Mouse (Mus musculus): ENCODE measurements around the gene Cga.
"Not testable (repeated sequence)": the region's sequence is repeated elsewhere in the genome, so short reads cannot be mapped to it uniquely, and the experiment has no call there.

The Cga gene

DNA sequence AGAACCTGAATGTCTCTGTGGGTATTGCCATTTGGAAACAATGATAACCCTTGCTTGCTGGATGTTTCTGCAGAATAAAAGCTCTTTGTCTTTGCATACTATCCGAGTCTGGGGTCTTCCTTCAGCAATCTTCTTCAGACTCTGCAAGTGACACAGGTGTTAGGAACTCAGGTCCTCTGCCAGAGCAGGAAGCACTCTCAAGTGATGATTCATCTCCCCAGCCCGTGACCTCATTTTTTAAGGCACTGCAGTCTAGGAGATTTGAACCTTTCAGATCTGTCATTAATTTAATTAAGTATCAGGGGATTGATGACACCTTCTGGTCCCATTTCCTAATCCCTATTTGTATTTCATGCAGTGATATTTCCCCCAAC is 3.8 kb upstream of the Cga start:
- no peak for DNase-seq (ENCODE audit: low read depth)

DNA sequence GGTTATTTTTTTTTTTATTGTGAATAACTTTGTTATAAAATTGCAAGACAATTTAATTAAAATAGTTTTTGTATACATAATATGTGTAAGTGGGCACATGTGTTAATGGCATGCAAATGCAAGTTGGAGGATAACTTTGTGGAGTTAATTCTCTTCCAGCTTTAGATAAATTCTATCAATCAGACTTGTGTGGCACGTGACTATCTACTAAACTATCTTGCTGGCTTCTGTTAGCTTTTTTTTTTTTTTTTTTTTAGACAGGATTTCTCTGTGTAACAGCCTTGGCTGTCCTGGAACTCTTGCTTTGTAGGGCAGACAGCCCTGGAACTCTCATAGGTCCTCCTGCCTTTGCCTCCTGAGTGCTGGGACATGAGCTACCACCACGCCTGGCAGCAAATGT is 4.9 kb downstream of the Cga start:
- no peak for DNase-seq (ENCODE audit: low read depth)

DNA sequence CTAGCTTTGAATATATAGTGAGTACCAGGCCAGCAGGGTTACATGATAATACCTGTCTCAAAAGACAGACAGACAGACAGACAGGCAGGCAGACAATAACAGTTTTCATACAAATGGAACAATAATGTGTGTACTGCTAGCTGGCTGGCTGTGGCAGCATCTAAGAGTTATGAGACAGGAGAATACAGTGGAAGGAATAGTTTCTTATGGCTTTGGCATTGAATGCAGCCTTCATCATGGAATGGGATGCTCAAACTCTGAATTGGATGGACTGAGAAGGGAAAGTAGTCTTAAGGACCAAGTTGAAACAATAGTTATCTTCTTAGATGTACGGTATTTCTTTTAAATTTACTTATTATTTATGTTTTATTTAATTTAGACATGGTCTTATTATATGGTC is 5.7 kb downstream of the Cga start:
- DNase-seq (ENCODE audit: low read depth): no peak

DNA sequence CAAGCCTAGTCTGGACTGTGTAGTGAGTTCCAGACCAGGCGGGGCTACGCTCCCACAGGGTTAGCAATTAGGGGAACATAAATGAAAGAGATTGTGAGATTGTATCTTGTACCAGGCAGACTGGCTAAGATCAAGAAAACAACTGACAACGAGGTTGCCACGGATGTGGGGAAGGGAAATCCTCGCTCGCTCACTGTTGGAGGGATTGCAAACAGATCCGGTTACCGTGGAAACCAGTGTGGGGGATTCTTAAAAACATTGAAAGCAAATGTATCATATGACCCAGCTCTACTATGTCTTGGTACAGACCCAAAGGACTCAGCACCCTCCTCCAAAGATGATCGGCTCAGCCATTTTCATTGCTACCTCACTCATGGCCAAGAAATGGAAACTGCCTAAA is 6.6 kb downstream of the Cga start:
- DNase-seq (ENCODE audit: low read depth): no peak

DNA sequence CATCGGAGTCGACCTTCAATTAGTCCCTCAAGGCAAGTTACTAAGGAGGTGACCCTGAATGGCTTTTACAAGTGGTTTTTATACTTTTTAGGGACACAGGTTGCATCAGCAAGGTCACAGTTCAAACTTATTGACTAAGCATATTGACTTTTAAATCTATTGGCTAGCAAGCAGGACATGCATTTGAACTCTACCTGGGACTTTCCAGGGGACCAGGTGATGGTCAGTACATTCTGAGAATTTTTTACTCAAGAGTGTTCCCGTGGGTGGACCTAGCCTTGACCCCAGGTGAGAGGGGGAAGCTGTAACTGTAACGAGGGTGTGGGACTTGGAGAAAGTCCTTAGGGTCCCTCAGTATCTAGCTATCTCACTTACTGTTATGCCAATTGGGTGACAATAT is 7.6 kb downstream of the Cga start:
- DNase-seq (ENCODE audit: low read depth): no peak

DNA sequence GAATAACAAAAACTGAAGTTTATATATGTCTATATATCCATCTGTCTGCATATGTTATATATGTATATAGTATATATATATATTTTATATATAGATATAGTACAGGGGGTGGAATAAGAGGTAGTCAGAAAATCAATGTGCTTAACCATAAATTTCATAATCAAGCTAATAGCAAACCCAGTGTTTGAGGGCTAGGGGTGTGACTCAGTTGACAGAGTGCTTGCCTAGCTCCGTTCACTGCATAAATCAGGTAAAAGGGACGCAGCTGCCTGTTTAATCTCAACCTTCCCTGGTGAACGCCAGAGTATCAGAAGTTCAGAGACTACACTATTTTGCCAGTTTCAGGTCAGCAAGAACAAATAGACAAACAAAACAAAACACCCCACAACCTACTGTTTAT is 8.0 kb downstream of the Cga start:
- DNase-seq (ENCODE audit: low read depth): not testable (repeated sequence)

DNA sequence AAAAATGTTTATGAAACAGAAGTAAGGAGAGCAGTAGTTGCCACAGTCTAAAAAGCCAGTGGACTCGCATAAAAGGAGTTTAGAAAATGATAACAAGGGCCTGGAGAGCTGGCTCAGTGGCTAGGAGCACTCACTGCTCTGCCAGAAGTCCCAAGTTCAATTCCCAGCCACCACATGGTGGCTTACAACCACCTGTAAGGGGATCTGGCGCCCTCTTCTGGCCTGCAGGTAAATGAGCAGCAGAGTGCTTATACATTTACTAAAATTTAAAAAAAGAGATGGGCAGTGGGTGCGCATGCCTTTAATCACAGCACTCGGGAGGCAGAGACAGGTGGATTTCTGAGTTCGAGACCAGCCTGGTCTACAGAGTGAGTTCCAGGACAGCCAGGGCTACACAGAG is 11.8 kb downstream of the Cga start:
- DNase-seq (ENCODE audit: low read depth): peak; percentile 69

DNA sequence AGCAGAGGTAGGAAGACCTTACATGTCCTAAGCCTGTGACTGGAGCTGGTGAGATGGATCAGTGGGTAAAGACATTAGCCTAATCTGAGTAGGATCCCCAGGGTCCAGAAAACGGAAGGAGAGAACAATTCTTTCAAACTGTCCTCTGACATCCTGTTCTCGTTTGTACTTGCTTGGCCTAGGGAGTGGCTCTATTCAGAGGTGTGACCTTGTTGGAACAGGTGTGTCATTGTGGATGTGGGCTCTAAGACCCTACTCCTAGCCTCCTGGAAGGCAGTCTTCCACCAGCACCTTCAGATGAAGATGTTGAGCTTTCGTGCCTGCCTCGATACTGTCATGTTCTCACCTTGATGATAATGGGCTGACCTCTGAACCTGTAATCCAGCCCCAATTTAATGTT is 12.6 kb downstream of the Cga start:
- DNase-seq (ENCODE audit: low read depth): no peak

DNA sequence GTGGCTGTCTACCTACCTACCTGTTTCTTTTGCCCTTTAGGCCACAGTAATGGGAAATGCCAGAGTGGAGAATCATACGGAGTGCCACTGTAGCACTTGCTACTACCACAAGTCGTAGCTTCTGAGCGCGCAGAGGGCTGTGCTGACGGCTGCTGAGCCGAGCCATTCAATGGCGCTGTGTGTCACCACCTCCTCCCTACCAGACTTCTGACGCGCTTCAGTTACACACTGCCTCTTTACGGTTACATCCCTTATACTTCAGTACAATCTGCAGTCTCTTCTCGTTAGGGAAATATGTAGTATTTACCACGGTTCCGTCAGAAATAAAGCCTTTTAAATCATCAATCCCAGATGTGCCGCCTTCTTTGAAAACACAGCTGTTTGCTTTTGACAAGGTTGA is 13.4 kb downstream of the Cga start:
- DNase-seq (ENCODE audit: low read depth): no peak

DNA sequence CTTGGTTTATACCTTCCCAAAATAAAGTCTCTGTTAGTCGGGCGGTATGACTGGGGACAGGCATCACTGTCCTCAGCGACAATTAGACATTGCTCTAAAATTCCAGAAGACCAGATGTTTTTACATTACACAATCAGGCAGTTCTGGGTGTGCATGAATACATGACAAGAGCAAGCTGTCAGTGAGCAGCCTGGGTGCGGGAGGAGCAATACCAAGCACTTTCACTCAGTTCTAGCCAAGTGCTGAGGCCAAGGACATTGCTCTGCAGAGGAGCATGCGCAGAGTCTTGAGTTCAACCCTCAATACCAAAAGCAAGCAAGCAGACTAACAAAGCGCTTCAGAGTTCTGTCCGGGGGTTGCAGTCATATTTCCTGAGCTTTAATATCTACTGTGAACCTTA is 14.5 kb downstream of the Cga start:
- DNase-seq (ENCODE audit: low read depth): no peak

DNA sequence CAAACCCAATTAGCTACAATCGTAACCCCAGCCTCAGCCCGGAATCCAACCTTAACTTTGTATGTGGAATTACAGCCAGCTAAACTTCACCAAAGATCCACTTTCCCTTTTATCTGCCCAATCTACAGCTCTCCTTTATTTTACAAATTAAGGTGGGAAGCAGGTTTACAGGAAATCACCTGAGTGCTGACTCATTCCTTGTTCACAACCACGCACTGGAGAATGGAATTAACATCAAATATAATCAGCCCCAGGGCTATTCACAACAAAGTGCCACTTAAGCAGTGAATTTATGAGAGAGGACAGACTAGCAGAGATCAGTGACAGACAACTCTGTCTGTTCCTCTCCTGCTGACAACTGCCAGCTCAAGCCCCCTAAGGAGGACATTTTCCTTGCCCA is 17.8 kb downstream of the Cga start:
- no peak for DNase-seq (ENCODE audit: low read depth)

DNA sequence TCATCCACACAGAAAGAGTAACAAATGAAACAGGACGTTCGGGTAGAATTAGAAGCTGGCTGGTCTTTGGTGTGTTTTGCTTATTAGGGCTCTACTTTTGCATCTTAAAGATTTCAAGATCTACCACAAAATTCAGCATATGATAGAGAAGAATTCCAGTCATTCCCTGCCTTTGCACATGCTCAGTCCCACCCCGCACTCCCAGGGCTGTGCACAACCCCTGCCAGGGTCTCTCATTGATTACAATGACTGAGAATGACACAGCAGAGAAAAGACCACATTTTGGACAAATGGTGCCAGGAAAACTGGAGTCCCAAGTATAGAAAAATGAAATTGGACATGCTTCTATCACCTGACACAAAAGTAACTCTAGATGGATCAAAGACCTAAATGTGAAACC is 18.6 kb downstream of the Cga start:
- DNase-seq (ENCODE audit: low read depth): no peak

DNA sequence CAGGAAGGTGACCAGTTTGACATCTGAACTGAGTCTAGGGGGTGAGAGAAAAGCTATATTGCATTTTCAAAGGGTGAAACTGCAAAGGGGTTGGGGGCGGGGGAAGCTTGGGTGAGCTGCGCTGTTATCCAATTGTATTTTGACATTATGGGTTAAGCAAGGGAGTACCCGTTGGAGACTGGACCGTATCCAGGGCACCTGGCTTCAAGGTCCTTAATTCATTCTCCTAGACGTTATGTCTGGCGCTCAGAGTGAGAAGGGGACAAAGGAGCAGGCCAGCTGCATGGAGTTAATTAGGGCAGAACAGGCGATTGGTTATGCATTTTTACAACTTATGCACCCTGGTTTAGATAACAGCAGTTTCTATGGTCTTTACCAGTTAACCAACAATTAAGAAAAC is 23.8 kb downstream of the Cga start:
- no peak for DNase-seq (ENCODE audit: low read depth)

DNA sequence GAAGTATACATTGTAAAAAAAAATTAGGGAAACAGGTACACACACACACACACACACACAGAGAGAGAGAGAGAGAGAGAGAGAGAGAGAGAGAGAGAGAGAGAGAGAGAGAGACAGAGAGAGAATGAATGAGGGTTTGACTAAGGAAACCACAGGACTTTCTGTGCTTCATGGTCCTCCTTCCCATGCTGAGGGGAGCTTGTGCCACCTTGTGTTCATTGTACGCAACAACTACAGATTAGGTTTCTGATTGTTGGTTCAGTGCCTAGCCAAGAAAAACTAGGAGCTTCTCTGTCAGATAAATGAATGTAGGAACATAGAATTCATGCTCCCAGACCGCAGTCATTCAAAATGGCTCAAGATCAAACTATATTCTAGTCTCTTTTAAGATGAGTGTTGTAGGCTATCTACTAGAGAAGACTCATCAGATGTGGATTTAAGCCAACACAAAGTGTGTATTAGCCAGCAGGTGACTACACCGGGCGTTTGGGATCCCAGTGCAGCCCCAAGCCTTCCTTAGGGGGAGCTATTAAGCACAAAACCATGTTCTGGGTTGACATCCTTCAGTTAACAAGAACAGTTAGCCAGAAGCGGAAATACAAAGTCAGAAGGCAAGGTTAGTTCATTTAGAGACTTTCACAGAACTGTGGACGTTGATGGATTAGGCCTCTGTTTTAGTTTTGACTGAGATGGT is 28.7 kb downstream of the Cga start:
- peak; percentile 79 for DNase-seq (ENCODE audit: low read depth)

DNA sequence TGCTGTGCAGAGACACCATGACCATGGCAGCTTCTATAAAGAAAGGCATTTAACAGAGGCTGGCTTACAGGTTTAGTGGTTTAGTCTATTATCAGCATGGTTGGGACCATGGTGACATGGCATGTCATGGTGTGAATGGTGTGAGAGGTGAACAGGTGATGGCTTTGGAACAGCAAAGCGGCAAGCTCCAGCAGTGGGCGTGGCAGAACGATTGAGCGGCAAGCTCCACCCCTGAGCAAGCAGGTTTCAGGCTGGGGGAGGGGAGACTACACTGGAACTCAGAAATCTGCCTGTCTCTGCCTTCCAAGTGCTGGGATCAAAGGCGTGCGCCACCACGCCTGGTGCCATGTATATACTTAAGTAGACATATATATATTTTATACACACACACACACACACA is 34.8 kb downstream of the Cga start:
- DNase-seq (ENCODE audit: low read depth): not testable (repeated sequence)

DNA sequence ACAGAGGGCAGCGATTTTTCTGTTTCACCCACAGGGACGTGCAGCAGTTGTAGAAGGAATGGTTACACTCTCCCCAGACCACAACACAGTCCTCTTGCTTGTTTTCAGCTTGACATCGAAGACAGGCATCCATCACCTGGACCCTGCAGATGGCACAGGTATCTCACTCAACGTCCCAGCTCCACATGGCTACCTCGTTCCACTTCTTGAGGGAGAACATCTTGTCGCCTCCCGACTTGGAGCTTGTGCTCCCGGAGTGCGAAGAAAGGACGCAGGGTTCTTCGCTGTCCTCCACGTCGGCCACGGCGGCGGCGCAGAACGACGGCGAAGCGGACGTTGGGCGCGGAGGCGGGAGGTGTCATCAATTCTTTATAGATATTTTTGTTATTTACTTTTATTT is 47.5 kb downstream of the Cga start:
- no peak for DNase-seq (ENCODE audit: low read depth)

DNA sequence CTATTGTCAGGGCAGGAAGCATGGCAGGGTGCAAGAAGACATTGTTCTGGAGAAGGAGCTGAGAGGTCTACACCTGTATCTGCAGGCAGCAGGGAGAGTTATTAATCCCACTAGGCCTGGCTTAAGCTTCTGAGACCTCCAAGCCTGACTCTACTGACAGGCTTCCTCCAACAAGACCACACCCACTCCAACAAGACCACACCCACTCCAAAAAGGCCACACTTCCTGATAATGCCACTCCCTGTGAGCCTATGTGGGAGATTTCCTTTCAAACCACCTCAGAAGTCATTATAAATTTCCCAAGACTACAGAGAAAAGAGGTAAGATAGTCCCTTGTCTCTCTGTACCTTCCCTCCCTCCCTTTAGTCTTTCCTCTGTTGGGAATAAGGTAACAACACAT is 53.6 kb downstream of the Cga start:
- peak; percentile 5 for DNase-seq (ENCODE audit: low read depth)

DNA sequence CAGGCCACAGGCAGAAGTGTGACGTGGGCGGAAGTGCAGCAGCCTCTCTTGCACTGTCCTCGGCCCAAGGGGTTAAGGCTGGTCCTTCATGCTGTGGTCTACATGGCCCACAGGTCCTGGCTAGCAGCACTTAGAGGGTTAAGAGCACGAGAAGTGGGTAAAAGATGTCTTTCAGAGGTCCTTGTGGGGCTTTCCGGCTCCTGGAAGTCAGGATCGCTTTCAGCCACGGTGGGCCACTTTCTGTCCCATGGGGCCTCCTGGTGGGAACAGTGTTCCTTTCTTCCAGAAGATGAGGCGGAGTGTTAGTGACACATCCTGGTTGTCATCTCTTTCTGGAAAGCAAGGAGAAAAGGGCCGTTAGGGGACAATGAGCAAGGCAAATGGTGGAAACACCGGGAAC is 60.1 kb downstream of the Cga start:
- DNase-seq (ENCODE audit: low read depth): no peak

All from 416B (cell line).